Mouse (Mus musculus): ENCODE measurements around the gene Ddx39.

DNA sequence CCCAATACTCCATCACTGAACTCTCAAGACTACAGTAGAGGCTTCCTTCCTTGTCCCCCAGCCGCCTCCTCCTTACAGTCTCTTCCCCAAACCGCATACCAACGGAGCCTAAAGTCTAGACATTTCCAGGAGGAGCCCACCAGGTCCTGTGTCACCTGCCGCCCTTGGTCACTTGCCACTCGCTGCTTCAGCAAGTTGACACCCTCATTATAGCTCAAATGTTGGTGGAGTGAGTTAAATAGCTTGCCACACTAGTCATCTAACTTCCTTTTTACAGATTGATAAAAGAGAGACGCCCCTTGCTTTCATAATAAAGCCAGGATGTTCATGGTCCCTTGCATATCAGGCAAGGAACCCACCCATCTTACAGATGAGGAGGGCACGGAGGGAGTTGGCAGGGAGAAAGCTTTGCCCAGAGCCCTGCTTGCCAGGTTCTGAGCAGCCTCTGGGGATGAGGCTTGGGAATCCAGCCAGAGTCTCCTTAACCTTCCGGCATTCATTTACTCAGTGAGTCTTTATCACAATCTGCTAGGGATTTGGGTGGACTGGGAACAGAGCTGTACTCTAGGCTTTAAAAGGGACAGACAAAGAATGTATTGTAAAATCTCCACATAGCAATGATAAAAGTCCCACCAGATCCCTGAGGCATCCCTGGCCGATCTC lies 14.4 kb upstream of the Ddx39 start:
- TF ChIP-seq POLR2A (IDR thresholded peaks at IDR 0.05; ENCODE audit: low read depth, low read length) (no peak), CTCF (IDR thresholded peaks at IDR 0.05; ENCODE audit: extremely low read depth, insufficient read length, insufficient replicate concordance, low read depth, low read length) (no peak)
